Mouse (Mus musculus) bone marrow macrophage, adult 2 months (primary cell): ENCODE measurements around the gene Cd36.

Experiments used
- CTCF ChIP-seq: IDR thresholded peaks from 2 replicates; pipeline ENCODE4 v1.5.1; 2012; ENCODE audit warnings: low read depth, mild to moderate bottlenecking, low read length, moderate library complexity
- POLR2A ChIP-seq: IDR thresholded peaks from 2 replicates; pipeline ENCODE4 v1.6.1; 2012; ENCODE audit warnings: mild to moderate bottlenecking, low read depth, low read length, borderline replicate concordance

DNA sequence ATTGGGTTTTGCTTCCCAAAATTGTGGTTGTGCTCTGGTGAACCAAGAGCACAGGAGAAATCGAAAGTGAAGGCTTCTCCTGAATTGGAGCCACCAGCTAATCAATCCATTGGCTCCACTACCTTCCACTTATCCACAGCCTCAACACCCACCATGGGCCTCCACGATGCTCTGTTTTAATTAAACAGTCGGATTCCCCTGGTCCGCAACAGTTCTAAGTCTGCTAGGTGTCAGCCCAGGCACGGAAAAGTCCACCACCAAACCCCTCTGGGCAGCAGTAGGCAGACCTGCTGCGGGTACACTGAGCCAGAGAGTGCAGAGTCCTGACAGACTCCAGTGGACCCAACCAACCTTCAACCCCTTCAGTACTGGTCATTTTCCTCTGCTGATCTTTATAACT, 112.0 kb downstream of the Cd36 start:
- TF ChIP-seq POLR2A (no peak), CTCF (no peak)
